Mouse (Mus musculus) stomach, postnatal 0 days (tissue): ENCODE data around the gene Timm8a2.

Experiments
- CTCF ChIP-seq: IDR thresholded peaks from 2 replicates; pipeline ENCODE4 v1.5.1; 2016; ENCODE audit warnings: antibody characterized with exemption, low read depth, mild to moderate bottlenecking, moderate library complexity
- EP300 ChIP-seq: optimal IDR thresholded peaks from 2 replicates; pipeline ENCODE3; 2016; ENCODE audit warnings: antibody characterized with exemption

DNA sequence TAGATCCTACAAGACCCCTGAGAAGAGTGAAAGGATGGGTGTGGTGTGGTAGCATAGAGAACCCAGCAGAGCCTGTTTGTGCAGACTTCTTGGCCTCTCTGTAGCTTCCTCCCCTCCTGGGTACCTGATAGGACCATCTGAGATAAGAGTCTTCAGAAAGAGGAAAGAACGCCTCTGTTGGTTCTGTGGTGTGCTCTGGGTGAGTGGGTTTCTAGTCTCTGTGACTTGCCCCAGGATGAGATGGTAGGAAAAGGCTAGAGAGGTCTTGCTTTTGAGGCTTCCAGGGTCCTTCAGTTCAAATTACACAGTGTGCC, 39.0 kb upstream of the Timm8a2 start:
- no peak for TF ChIP-seq CTCF
- TF ChIP-seq EP300, result no peak
